Mouse (Mus musculus): Measurements from ENCODE around the gene 1700015G11Rik. TPM values are rescaled to one million over a fixed set of nuclear protein-coding genes. Genes with fewer than 3 reads are reported as not detected.
A peak's percentile ranks its signal among the peaks of the same experiment; 100 is the strongest.

The 1700015G11Rik gene
- not detected in 2 replicates for polyA plus RNA-seq (2014; fragmentation: Nextera tagmentation; extraction: Ambion mirVana)

GRCm38 (mm10) chr7:52015628-52016027 lies at the start of gene 1700015G11Rik:
1700015G11Rik (minus strand) TSS chr7:52015728.
- H3K4me3 ChIP-seq (ENCODE audit: low read depth, low read length) = no peak within 1 kb of the TSS
- ATAC-seq (ENCODE audit: low read depth) = no peak
- no peak within 1 kb of the TSS for H3K27ac ChIP-seq (ENCODE audit: low read depth, low read length)
- H3K4me1 ChIP-seq (ENCODE audit: control insufficient read depth, insufficient read depth, low read length) = no peaks in the 10 kb centered on the region
- WGBS = 84% methylated on average over 3 of the region's 3 CpGs
- H3K9me3 ChIP-seq (ENCODE audit: control insufficient read depth, low read length) = no peaks in the 10 kb centered on the region
- H3K36me3 ChIP-seq (ENCODE audit: control insufficient read depth, insufficient read depth, low read length) = no peaks in the 10 kb centered on the region
- H3K27me3 ChIP-seq (ENCODE audit: control insufficient read depth, insufficient read depth, low read length) = no peaks in the 10 kb centered on the region
- no peak within 1 kb of the TSS for H3K4me2 ChIP-seq (ENCODE audit: low read depth, low read length)
- no peak within 1 kb of the TSS for H3K9ac ChIP-seq (replicated peaks; ENCODE audit: low read depth, low read length)

DNA sequence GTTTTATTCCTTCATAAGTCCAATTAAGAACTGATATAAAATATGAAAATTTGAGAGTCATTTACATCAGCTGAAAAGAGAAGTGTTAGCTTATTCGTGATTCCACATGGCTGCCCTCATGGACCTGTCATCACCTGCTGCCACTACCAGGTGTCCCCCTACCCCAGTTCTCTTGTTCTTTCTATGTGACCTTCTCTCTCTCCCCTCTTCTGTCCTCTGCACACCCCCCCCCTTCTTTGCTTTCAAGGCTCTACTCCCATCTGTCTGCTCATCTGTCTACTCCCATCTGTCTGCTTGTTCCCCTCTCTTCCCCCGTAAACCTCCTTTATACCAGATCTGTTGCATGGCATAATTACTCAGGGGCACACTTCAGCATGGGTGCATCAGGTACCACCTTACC lies 41.4 kb upstream of the 1700015G11Rik start:
- no peaks in the 10 kb centered on the region for H3K4me1 ChIP-seq (ENCODE audit: control insufficient read depth, insufficient read depth, low read length)
- H3K4me3 ChIP-seq (ENCODE audit: low read depth, low read length) = no peak overlapping the region
- H3K36me3 ChIP-seq (ENCODE audit: control insufficient read depth, insufficient read depth, low read length) = no peaks in the 10 kb centered on the region
- no peaks in the 10 kb centered on the region for H3K9me3 ChIP-seq (ENCODE audit: control insufficient read depth, low read length)
- 58% methylated on average over 2 of the region's 2 CpGs for WGBS
- H3K27ac ChIP-seq (ENCODE audit: low read depth, low read length) = no peak overlapping the region
- H3K9ac ChIP-seq (replicated peaks; ENCODE audit: low read depth, low read length) = no peak overlapping the region
- H3K4me2 ChIP-seq (ENCODE audit: low read depth, low read length) = no peak overlapping the region
- no peak for ATAC-seq (ENCODE audit: low read depth)
- no peaks in the 10 kb centered on the region for H3K27me3 ChIP-seq (ENCODE audit: control insufficient read depth, insufficient read depth, low read length)

DNA sequence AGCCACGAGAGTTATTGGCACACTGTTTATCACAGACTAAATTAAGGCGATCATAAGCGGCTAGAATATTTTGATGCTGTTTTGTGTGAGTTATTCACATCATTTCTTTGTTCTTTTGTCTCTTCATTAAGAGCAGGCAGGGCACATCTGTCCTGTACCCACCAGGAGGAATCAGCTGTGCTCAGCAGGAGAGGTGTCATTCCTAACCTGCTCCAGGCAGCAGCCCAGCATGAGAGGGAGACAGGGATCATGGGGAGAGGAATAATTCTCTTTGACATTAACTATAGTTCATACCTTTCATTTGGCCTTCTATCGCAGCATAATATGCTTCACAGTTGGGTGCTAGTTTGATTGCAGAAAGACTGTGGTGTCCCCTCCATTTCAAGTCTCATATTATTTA lies 40.7 kb upstream of the 1700015G11Rik start:
- ATAC-seq (ENCODE audit: low read depth) = peak; percentile 83
- WGBS = 35% methylated on average over 4 of the region's 4 CpGs
- no peaks in the 10 kb centered on the region for H3K4me1 ChIP-seq (ENCODE audit: control insufficient read depth, insufficient read depth, low read length)
- H3K27me3 ChIP-seq (ENCODE audit: control insufficient read depth, insufficient read depth, low read length) = no peaks in the 10 kb centered on the region
- no peak overlapping the region for H3K9ac ChIP-seq (replicated peaks; ENCODE audit: low read depth, low read length)
- H3K9me3 ChIP-seq (ENCODE audit: control insufficient read depth, low read length) = no peaks in the 10 kb centered on the region
- no peak overlapping the region for H3K27ac ChIP-seq (ENCODE audit: low read depth, low read length)
- no peaks in the 10 kb centered on the region for H3K36me3 ChIP-seq (ENCODE audit: control insufficient read depth, insufficient read depth, low read length)
- no peak overlapping the region for H3K4me2 ChIP-seq (ENCODE audit: low read depth, low read length)
- no peak overlapping the region for H3K4me3 ChIP-seq (ENCODE audit: low read depth, low read length)

- no peak for ATAC-seq (ENCODE audit: low read depth)
- Histone ChIP-seq H3K27me3 (ENCODE audit: control insufficient read depth, insufficient read depth, low read length) (no peaks in the 10 kb centered on the region), H3K4me1 (ENCODE audit: control insufficient read depth, insufficient read depth, low read length) (no peaks in the 10 kb centered on the region), H3K9ac (replicated peaks; ENCODE audit: low read depth, low read length) (no peak overlapping the region), H3K4me2 (ENCODE audit: low read depth, low read length) (no peak overlapping the region), H3K36me3 (ENCODE audit: control insufficient read depth, insufficient read depth, low read length) (no peaks in the 10 kb centered on the region), H3K4me3 (ENCODE audit: low read depth, low read length) (no peak overlapping the region), H3K27ac (ENCODE audit: low read depth, low read length) (no peak overlapping the region), H3K9me3 (ENCODE audit: control insufficient read depth, low read length) (no peaks in the 10 kb centered on the region)
- 46% methylated on average over 2 of the region's 2 CpGs for WGBS
These were observed 40.3 kb upstream of the 1700015G11Rik start for GRCm38 (mm10) chr7:52055831-52056230.

DNA sequence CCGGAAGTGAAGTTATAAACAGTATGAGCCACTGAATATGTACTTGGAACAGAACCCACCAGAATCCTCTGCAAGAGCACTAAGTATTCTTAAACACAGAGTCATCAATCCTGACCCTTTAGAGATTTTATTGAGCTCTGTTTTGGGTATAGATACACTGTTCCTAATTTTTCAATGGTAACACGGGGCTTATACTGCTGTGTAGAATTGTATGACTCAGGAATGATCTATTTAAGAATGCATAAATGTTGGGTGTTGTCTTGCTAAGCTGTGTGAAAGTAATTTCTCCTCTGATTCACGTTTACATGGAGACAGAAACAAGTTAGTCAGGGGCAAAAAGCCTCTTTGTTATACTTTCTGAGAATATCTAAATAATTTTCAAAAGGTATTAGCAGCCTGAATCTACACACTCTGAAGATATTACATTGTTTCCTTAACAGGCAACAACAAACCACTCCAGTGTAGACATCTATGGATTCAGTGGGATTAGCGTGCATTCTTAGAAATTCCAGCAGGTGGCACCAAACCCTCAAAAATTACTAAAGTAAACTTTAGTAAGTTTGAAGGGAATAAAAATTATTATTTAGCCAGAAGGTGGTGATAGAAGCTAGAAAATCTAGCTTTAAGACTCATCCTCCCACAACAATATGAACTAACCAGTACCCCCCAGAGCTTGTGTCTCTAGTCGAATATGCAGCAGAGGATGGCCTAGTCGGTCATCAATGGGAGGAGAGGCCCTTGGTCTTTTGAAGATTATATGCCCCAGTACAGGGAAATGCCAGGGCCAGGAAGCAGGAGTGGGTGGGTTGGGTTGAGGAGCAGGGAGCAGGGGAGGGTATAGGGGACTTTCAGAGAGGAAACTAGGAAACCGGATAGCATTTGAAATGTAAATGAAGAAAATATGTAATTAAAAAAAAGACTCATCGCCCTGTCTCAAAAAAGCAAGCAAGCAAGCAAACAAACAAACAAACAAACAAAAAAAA lies 22.4 kb upstream of the 1700015G11Rik start:
- WGBS = 46% methylated on average over 8 of the region's 8 CpGs
- no peak overlapping the region for H3K27ac ChIP-seq (ENCODE audit: low read depth, low read length)
- no peak overlapping the region for H3K9ac ChIP-seq (replicated peaks; ENCODE audit: low read depth, low read length)

GRCm38 (mm10) chr7:52024050-52024626 lies 8.6 kb upstream of the 1700015G11Rik start:
- 90% methylated on average over 5 of the region's 5 CpGs for WGBS
- H3K36me3 ChIP-seq (ENCODE audit: control insufficient read depth, insufficient read depth, low read length) = no peaks in the 10 kb centered on the region
- H3K9me3 ChIP-seq (ENCODE audit: control insufficient read depth, low read length) = no peaks in the 10 kb centered on the region
- no peaks in the 10 kb centered on the region for H3K27me3 ChIP-seq (ENCODE audit: control insufficient read depth, insufficient read depth, low read length)
- H3K4me2 ChIP-seq (ENCODE audit: low read depth, low read length) = no peak overlapping the region
- no peaks in the 10 kb centered on the region for H3K4me1 ChIP-seq (ENCODE audit: control insufficient read depth, insufficient read depth, low read length)
- ATAC-seq (ENCODE audit: low read depth) = no peak
- H3K9ac ChIP-seq (replicated peaks; ENCODE audit: low read depth, low read length) = no peak overlapping the region
- no peak overlapping the region for H3K4me3 ChIP-seq (ENCODE audit: low read depth, low read length)
- H3K27ac ChIP-seq (ENCODE audit: low read depth, low read length) = no peak overlapping the region

More for the DNA sequence above, 22.4 kb upstream of the 1700015G11Rik start:
- H3K4me3 ChIP-seq (ENCODE audit: low read depth, low read length) = no peak overlapping the region
- ATAC-seq (ENCODE audit: low read depth) = peak; percentile 81
- H3K4me1 ChIP-seq (ENCODE audit: control insufficient read depth, insufficient read depth, low read length) = no peaks in the 10 kb centered on the region
- H3K9me3 ChIP-seq (ENCODE audit: control insufficient read depth, low read length) = no peaks in the 10 kb centered on the region
- no peaks in the 10 kb centered on the region for H3K27me3 ChIP-seq (ENCODE audit: control insufficient read depth, insufficient read depth, low read length)
- H3K36me3 ChIP-seq (ENCODE audit: control insufficient read depth, insufficient read depth, low read length) = no peaks in the 10 kb centered on the region
- no peak overlapping the region for H3K4me2 ChIP-seq (ENCODE audit: low read depth, low read length)

DNA sequence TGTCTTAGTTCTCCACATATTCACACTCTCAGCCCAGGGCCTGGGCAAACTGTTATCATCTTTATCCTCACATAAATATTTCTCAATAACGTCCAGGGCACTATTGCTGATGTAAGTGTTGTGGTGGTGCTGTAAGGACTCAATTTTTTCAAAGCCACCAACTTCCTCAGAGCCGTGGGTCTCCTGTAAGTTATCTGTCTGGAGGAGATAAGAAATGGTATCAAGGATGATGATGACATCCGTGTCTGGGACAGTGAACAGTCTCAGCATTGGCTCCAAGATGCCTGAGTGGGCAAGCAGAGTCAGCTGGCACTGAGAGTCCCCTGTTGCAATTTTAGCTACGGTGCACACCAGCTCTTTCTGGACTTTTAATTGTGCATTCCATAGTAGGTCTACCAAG lies 6.5 kb upstream of the 1700015G11Rik start:
- no peaks in the 10 kb centered on the region for H3K4me1 ChIP-seq (ENCODE audit: control insufficient read depth, insufficient read depth, low read length)
- ATAC-seq (ENCODE audit: low read depth) = no peak
- no peaks in the 10 kb centered on the region for H3K27me3 ChIP-seq (ENCODE audit: control insufficient read depth, insufficient read depth, low read length)
- H3K9ac ChIP-seq (replicated peaks; ENCODE audit: low read depth, low read length) = no peak overlapping the region
- H3K4me3 ChIP-seq (ENCODE audit: low read depth, low read length) = no peak overlapping the region
- H3K27ac ChIP-seq (ENCODE audit: low read depth, low read length) = no peak overlapping the region
- no peak overlapping the region for H3K4me2 ChIP-seq (ENCODE audit: low read depth, low read length)
- WGBS = 82% methylated on average over 4 of the region's 4 CpGs
- H3K36me3 ChIP-seq (ENCODE audit: control insufficient read depth, insufficient read depth, low read length) = no peaks in the 10 kb centered on the region
- H3K9me3 ChIP-seq (ENCODE audit: control insufficient read depth, low read length) = no peaks in the 10 kb centered on the region

DNA sequence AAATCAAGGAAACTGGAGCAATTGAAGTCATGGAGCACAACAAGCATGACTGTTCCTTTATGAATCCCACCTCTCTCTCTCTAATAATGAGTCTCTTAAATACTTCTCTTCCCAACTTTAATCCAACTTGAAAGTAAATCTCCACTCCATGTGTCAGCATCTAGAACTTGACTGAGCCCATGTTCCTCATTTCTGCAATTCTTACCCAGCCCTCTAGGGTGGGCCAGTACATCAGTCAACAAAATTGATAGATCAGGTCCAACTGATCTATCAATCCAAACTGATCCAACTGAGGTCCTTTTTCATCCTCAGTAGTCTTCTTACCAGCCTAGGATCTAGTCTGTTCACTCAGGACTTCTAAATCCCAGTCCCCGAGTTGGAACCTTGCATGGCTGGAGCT lies 348 bp downstream of the 1700015G11Rik start:
- no peaks in the 10 kb centered on the region for H3K36me3 ChIP-seq (ENCODE audit: control insufficient read depth, insufficient read depth, low read length)
- H3K4me3 ChIP-seq (ENCODE audit: low read depth, low read length) = no peak overlapping the region
- H3K27me3 ChIP-seq (ENCODE audit: control insufficient read depth, insufficient read depth, low read length) = no peaks in the 10 kb centered on the region
- 90% methylated on average over 1 of the region's 1 CpGs for WGBS
- H3K4me2 ChIP-seq (ENCODE audit: low read depth, low read length) = no peak overlapping the region
- no peaks in the 10 kb centered on the region for H3K9me3 ChIP-seq (ENCODE audit: control insufficient read depth, low read length)
- no peak overlapping the region for H3K27ac ChIP-seq (ENCODE audit: low read depth, low read length)
- no peaks in the 10 kb centered on the region for H3K4me1 ChIP-seq (ENCODE audit: control insufficient read depth, insufficient read depth, low read length)
- no peak for ATAC-seq (ENCODE audit: low read depth)
- H3K9ac ChIP-seq (replicated peaks; ENCODE audit: low read depth, low read length) = no peak overlapping the region

GRCm38 (mm10) chr7:52013457-52013856 lies 2.1 kb downstream of the 1700015G11Rik start:
- 81% methylated on average over 7 of the region's 7 CpGs for WGBS
- H3K9me3 ChIP-seq (ENCODE audit: control insufficient read depth, low read length) = no peaks in the 10 kb centered on the region

More at GRCm38 (mm10) chr7:52013457-52013856, 2.1 kb downstream of the 1700015G11Rik start:
- H3K4me1 ChIP-seq (ENCODE audit: control insufficient read depth, insufficient read depth, low read length) = no peaks in the 10 kb centered on the region
- no peaks in the 10 kb centered on the region for H3K27me3 ChIP-seq (ENCODE audit: control insufficient read depth, insufficient read depth, low read length)
- ATAC-seq (ENCODE audit: low read depth) = no peak
- no peak overlapping the region for H3K4me2 ChIP-seq (ENCODE audit: low read depth, low read length)
- H3K36me3 ChIP-seq (ENCODE audit: control insufficient read depth, insufficient read depth, low read length) = no peaks in the 10 kb centered on the region
- H3K4me3 ChIP-seq (ENCODE audit: low read depth, low read length) = no peak overlapping the region
- no peak overlapping the region for H3K9ac ChIP-seq (replicated peaks; ENCODE audit: low read depth, low read length)
- no peak overlapping the region for H3K27ac ChIP-seq (ENCODE audit: low read depth, low read length)
